Mouse (Mus musculus) adrenal gland, adult 8-10 months (tissue): ENCODE measurements around the gene Nt5dc1. TPM values are rescaled to one million over a fixed set of nuclear protein-coding genes. Genes with fewer than 3 reads are reported as not detected.
A peak's percentile ranks its signal among the peaks of the same experiment; 100 is the strongest.
"Not testable (repeated sequence)": the region's sequence is repeated elsewhere in the genome, so short reads cannot be mapped to it uniquely, and the experiment has no call there.

Experiments
- DNase-seq: peaks from one replicate; pipeline ENCODE4 v3.0.0; 2022
- total RNA-seq, 4 experiments: library from RNA; stranded (reverse); gene quantifications; 2 replicates each; pipeline ENCODE4 v1.2.4; 2022

Gene Nt5dc1
- total RNA-seq, result 10 to 100 TPM; 19.2 to 27.8 (median 22.3) TPM

DNA sequence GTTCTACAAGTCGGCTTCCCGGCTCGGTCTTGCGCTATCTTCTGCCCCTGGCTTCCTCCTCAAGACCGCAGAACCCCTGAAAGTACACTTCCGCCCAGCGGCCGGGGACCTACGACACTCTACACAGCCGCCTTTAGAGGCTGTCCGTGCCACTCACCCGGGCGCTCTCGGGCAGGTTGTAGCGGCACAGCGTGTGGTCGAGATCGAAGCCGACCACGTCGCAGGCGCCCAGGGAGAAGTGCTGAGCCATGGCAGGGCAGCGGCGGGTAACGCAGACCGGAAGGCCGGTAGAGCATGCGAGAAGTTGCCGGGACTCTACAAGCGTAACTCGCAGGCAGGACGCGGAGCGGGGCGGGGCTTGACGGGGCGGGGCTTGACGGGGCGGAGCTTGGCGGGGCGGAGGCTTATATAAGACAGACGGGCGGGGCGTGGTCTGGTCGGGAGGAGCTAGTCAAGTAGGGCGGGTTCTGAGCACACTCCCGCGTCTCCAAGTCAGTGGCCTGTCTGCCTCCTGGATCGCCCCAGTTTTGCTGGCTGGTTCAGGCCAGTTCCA lies at the start of gene Nt5dc1:
Gene Nt5dc1, minus strand, starts transcription at position 349 of the 553 bp plus-strand sequence.
- DNase-seq, result peak; percentile 90

DNA sequence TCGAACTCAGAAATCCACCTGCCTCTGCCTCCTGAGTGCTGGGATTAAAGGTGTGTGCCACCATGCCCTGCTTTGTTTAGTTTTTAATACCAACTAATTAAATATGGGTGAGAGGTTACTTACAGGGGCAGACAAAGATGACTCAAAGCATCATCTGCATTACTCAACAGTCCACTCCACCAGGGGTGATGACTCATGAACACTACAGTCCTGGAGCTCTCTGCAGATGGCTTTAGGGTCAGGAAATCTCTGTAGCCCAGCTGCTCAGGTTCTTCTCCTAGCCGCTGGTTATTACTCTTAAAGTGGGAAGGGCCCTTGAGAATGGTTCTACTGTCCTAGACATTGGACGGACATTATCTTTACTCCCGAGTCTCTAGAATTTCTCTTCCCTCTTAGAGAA lies 46.0 kb upstream of the Nt5dc1 start:
- no peak for DNase-seq

DNA sequence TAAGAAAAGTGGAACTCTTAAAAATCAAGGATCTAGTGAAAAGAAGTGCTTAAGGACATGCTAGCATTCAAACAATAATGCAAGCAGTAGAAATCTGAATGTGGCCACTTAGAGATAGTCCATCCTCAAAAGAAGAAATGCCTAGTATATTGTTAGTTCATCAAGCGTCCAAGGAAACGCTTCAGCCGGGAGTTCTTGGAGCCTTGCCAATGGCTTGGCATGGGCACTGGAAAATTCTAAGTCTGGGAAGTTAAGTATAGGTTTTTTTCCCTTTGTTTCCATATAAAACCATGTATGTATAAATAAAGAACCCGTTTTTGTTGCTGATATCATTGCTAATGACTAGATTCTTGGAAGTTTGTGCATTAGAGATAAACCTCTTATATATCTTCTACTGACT lies 43.1 kb upstream of the Nt5dc1 start:
- no peak for DNase-seq

DNA sequence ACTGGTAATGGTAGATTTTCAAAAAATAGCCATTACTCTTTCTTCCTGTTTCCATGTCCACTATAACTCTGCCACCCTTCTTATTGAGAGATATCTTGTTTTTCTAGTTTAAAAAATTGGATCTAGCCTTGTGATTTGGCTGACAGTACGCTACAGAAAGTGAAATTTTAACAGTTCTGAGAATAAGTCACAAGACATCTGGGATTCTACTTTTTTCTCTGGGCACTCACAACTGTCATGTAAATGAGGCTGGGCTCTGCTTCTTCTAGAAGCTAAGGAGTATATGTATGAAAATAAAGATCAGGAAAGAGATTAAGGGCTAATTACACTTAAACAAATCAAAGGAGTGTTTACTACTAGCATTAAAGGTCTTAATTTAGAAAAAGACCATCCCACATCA lies 31.1 kb upstream of the Nt5dc1 start:
- DNase-seq, result no peak

DNA sequence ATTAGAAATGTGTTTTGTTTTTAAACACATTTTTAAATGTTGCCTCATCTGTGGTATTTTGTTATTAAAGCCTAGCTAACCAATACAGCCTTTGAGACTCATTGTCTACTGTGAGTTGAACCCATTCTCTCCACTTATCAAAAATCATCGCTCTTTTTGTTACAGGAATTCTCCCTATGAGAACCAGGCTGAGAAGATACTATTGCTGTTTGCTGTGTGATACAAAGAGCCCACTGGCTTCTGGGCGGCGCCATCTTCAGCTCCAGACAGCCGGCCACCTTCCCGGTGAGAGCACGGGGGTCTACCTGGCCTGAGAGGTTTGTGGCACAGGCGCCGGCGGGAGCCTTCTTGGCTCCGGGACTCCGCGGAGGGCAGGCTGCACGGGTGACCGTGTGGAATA lies 15.8 kb upstream of the Nt5dc1 start:
- not testable (repeated sequence) for DNase-seq

DNA sequence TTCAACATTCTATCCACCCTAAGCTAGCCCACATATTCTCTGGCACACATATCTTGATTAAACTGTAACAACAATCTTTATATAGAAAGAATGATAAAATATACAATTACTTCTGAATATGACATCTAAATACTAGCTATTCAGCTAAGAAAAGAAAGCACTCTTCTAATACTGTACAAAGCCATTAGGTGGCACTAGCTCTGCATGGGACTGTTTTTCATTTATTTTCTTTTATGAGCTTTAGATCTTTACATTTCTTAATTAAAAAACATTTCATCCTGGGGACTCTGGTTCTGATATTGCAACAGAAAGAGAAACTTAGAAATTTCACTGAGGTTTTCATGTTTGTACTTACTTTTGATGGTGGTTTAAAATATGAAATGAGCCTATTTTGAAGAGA lies 13.4 kb upstream of the Nt5dc1 start:
- no peak for DNase-seq

DNA sequence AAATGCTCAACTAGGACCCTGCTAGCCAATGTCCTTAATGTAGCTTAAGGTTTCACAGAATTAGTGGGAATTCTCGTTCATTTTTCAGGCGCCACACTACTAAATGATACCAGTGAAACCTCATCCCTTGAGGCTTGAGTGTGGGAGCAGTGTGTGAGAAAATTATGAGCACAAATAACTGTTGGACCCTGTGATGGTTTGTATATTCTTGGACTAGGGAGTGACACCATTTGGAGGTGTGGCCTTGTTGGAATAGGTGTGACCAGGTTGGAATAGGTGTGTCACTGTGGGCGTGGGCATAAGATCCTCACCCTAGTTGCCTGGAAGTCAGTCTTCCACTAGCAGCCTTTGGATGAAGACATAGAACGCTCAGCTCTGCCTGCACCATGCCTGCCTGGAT lies 442 bp upstream of the Nt5dc1 start:
- not testable (repeated sequence) for DNase-seq

DNA sequence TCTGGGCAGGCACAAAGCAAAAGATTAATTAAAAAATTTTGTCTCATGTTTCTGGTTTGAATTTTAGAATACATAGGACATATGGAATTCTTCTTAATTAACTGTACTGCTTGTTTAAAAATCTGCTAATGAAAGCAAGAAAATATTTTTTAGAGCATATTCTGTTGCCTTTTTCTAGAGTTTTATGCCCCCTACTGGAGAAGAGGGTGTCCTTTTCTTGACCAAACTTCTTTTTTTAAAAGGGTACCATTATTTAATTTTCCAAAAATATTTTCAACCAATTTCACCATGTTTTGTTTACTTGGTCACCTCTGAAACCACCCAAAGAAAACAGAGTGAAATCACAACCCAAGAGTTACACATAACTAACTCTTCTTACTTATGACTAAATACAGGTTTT lies 19.1 kb downstream of the Nt5dc1 start:
- no peak for DNase-seq

DNA sequence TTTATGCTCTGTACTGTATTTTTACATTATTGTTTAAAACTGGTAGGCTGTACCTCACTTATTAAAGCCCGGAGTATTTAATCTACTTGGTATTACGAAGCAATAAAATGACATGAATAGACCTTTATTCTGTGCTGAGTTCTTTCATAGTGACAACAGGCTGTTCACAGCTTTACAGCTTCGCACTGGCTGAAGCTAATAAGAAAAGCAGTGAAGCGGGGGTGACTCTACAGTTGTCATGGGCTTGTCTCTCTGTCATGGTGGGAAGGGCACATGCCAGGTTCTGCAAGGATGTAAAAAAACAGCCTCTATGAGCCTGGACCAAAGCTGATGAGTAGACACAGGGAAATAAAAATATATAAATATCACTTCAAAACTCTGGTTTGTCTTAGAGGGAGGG lies 21.4 kb downstream of the Nt5dc1 start:
- no peak for DNase-seq

DNA sequence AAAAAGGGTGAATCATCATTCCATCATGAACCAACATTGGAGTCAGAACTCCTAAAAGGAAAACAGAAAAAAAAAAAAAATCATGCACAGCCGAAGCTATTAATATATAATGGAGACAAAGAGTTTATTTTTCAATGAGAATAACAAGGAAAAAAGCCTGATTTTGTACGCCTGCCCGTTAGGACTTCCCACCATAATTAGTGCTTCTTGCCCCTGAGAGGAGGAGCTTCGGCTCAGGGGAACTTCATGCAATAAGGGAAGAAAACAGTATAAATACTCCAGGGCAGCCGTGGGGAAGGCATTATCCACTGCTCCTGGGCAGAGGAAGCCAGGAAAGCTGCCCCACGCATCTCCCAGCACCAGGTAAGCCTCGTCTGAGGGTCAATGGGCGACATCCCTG lies 28.7 kb downstream of the Nt5dc1 start, which contains the start of gene Col10a1:
Gene Col10a1, plus strand, starts transcription at position 301 of the 400 bp plus-strand sequence.
- DNase-seq, result no peak

DNA sequence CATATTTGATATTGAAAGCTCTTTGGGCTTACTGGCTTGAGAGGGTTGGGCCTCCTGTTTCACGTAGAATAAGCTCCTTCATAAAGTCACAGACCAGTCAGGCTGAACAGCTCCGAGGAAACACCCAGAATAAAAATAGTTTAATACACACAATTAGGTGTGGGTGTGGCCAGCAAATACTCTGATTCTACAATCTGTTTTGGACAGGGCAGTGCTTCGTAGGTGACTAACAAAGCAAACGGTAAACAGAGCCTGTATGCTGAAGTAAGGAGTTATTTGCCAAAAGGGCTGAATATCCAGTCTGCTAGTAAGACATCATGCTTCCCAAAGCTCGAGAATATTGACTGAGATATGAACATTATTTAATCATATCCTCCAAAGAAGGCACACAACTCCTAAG lies 32.7 kb downstream of the Nt5dc1 start:
- no peak for DNase-seq

DNA sequence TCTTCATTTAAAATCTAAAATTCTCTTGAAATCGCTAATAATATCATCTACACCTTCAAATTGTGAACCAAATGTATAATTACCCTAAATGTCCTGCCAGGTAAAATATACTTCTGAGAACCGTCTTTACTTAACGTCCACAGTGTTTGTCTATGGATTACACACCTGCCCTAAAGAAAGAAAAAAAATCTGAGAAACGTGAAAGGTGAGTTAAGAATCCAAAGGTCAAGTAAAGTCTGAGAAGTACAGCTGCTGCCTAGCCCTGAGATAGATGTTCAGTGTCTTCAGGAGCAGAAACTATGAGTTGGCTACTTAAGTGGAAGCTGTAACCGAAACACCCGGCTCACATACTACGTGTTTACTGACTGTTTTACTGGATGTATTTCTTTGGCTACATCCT lies 45.0 kb downstream of the Nt5dc1 start:
- DNase-seq, result no peak

DNA sequence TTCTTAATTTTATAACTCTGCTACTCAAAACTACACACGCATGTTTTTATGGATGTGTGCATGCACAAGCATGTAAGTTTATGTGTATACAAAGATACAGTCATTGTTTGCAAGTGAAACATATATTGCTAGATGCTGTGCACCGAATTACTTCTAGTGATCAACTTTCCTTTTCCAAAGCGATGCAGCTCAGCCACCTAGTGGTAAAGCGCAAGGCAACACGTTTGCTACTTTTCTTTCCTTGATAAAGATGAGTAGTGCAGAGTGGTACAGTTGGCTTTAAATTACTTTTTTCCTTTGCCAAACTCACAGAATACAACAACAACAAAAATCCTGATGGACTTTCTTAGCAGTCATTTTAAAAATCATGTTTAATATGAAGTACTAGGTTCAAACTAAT lies 50.2 kb downstream of the Nt5dc1 start:
- no peak for DNase-seq

DNA sequence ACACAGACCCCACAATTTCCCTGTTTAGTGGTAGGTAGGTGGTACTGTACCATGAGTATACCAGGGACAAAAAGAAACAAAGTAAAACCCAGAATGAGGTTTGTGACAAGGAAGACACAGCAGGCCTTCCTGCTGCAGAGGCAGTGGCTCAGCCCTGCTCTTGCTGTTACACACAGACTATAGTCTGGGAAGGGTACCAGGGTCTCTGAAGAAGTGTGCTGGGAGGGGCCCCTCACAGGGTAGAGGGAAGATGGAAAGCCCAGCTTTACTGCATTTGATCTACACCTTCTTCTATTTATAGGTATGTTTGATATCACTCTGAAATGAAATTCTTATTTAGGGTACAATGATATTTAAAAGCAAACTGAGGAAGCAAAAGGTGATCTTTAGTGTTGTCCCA lies 54.6 kb downstream of the Nt5dc1 start:
- DNase-seq, result no peak

DNA sequence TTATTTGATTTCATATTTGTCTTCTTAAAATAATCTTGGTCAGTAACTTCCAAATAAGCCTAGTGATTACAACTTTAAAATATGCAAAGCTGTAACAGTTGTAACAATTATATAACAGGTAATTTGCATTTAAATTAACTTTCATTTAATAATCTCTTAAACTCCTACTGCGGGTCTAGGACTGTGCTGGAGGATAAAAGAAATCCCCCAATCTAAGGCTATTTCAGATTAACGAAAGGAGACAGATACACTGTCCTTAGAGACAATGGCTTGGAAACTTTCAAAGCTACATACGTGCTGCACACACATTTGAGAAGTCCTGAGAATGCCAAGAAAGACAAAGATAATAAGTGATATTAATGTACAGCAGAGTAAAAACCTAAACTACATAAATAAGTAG lies 60.1 kb downstream of the Nt5dc1 start:
- no peak for DNase-seq

DNA sequence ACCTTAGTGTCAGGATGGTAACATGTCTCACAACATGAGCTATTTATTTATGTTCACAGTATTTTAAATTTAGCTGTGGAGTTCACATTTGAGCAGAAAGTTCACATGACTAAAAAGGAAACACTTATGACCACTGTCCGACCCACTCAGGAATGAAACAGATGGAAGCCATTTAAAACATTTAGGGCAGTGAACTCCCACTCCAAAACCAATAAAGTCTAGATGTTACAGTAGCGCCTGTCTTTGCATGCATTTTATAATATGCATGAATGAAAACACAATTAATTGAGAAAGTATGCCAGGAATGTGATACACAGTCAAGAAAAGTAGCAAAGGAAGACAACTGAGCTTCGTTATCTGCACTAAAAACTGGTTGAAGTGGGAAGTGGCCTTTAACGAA lies 66.2 kb downstream of the Nt5dc1 start:
- no peak for DNase-seq

DNA sequence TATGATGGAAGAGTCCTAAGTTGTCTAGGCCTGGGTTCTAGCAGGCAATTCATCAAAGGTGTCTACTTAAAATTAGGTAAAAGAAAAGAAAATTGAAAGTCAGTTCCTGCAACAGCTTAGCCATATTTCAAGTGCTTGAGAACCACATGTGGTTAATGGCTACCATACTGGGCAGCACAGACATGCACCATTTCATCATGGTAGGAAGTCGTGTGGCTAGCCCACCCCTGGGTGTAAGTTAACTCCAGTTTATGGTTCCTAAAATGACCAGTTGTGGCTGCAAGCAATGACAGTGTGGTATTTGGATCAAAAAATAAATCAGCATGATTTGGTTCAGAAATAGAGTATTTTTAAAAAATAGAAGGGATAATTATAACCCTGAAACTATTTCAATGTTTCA lies 76.5 kb downstream of the Nt5dc1 start:
- DNase-seq, result no peak

DNA sequence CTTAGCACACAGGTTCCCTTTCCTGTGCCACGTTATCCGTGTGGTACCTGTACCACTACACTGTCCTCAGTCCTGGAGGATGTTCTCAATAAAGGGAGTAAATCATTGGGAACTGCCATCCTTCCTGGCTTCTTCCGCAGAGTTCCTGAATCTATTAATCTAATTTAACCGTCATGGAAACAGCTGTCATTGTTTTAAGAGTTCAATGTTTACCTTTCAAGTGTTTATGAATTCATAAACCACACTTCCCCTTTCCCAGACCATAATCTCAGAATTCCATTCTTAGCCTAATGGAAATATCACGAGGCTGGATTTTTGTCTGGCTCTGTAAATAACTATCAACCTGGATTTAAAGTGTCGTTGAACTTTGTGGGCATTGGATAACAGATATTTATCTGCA lies 77.3 kb downstream of the Nt5dc1 start:
- DNase-seq, result no peak

DNA sequence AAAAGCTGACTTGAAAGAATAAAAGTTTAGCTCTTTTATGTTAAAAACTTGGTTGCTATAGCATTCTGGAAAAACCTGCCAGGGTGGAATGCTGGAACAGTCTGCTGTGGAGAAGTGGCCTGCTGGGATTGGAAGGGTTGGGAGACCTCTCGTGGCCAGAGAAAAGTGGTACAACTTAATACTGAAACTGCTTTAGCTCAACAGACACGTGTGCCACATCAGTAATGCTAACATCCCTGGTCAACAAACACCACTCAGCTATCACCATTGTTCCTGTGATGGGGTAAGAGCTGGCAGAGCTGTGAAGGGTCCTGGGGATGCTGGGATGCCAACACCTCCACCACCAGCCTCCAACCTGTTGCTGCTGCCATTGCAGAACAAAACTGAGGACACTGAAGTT lies 90.0 kb downstream of the Nt5dc1 start:
- peak; percentile 17 for DNase-seq

DNA sequence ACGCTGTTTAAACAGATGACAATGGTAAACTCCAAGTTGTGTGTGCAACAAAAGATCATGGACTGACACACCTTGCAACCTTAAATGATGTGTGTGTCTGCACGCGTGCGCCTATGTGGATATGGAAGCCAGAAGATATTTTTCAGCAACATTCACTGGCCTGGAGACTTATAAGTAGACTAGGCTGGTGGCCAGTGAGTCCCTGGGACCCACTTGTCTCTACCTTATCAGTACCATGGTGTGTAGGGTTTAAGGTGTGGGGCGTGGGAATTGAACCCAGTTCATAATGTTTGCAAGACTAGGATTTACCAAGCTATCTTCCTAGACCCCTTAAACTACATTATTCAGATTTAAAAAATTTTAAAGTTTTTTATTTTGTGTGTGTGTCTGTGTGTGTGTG lies 91.2 kb downstream of the Nt5dc1 start:
- no peak for DNase-seq

DNA sequence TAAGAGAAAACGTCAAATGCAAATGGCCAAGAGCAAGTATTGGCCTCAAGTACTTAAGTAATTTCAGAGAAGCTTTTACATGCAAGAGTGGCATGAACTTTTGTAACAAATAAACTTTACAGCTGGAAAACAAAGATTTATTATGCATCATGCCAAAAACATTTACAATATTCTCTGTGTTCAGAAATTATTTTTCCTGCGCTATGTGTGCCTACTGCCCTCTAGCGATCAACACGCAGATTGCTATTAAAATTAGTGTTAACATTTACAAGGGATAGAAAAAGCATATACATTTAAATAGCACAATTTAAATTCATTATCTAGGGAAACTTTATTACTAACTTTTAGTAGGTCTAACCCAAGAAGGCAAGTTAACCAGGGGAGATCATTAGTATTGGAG lies 91.7 kb downstream of the Nt5dc1 start:
- no peak for DNase-seq

DNA sequence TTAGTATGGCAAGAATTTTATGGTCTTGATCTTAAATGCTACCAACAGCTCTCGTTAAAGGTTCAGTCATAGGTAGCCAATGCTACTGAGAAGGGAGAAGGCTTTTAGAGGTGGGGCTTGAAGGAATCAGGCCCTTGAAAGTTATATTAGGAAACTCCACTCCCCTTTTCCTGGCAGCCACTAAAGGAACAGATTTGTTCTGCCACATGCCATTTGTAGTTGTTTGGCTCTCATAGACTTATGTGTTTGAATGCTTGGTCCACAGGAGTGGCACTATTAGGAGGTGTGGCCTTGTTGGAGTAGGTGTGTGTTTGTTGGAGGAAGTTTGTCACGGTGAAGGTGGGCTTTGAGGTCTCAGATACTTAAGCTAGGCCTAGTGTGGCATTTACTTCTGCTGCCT lies 97.5 kb downstream of the Nt5dc1 start:
- no peak for DNase-seq

DNA sequence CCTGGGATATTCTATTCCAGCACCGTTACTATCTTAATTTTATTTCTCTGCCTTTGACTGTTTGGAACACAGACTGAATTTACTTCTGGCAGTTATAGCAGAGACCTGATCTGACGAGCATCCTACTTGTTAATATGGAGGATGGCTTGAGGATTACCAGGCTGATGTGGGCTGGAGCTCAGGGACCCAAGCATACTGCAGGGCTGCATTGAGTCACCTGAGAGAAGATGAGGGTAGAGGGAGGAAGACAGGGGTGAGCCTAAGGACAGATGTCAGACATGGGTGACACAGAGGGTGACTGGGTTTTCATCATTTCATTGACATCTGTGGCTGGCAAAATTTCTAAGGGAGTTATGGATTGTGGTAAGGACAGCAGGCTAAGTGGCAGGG lies 101.1 kb downstream of the Nt5dc1 start:
- DNase-seq, result no peak

DNA sequence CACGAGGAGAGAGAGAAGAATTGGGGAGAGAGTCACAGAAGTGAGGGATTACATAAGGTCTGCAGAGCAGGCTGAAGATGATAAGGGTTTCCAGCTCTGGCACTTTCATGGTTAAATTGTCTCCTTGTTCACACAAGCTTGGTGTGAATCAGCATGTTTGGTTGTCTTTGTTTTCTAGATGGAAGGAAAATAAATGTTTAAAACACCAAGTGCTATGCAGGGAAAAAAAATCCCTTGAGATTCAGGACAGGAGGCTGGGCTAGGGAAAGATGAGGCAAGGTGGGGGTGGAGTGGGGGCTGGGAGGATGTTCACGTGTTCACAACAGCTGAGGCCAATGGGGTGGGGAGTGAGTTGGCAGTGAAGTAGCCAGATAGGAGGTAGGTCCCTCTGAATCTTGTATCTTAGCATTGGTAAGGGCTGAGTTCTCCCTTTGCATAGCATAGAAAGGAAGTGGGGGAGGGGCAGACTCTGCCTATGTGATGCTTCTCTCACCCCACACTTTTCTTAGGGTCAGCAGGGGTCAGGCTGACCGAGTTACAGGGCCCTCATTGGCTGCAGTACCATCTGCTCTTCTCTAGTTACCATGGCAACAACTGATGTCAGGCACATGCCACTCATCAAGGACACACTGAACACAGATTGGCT lies 101.7 kb downstream of the Nt5dc1 start:
- peak; percentile 7 for DNase-seq

DNA sequence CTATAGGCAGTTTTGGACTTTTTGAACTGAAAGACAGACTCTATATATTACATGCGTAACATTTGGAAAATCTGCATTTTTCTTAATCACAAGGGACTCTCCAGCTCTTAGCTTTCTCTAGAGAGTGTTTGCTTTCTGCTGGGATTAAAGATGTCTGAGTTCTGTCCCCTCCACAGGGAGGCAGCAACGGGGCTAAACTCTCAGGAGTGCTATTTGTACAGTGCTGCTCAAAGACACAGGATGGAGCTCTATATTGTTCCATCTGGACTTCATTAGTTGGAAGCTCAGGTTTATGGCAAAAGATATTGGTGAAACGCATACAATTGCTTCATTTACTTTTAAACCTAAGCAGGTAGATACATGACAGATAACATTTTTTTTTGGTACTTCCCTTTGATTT lies 105.8 kb downstream of the Nt5dc1 start:
- DNase-seq, result no peak
